Mouse (Mus musculus): ENCODE measurements at regions not wholly inside any gene's neighbourhood (a gene's known extent, or its start where the extent isn't known, plus 50 kb on each side); places are given as distances from the start of the nearest gene placed in this dataset.
A peak's percentile ranks its signal among the peaks of the same experiment; 100 is the strongest.

DNA sequence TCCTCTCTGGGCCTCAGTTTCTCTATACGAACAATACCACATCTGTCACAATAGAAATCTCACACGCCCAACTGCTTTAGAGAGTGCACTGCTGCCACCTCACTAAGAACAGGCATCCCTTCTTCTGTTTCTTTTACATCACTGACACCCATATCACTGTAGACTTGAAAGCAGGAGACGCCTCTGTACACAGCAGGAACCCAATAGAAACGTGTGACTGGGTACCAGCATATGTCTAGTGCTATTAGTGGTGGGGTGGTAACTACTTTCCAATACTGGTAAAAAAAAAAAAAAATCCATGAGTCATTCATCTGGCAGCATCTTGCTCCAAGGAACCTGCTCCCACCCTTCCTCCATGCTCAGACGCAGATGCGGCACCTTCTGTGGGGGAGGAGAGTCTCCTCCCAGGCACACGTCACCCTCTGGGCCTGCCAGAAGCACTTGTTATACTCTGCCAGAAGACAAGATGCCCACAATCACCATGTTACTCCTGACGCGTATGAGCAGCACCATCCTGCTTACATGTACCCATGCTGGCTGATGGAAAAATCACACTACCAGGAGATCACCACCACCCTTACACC, 151.3 kb upstream of the Plxna4 start:
- Histone ChIP-seq H3K4me3 (replicated peaks) (no peak overlapping the region), H3K4me1 (no peaks in the 10 kb centered on the region), H3K27ac (no peak overlapping the region), H3K9me3 (no peaks in the 10 kb centered on the region), H3K9ac (no peak overlapping the region), H3K36me3 (replicated peaks) (no peaks in the 10 kb centered on the region), H3K4me2 (no peak overlapping the region), H3K27me3 (no peaks in the 10 kb centered on the region)
- 90% methylated on average over 9 of the region's 9 CpGs for WGBS
- no peak for ATAC-seq (ENCODE audit: low FRiP score)

DNA sequence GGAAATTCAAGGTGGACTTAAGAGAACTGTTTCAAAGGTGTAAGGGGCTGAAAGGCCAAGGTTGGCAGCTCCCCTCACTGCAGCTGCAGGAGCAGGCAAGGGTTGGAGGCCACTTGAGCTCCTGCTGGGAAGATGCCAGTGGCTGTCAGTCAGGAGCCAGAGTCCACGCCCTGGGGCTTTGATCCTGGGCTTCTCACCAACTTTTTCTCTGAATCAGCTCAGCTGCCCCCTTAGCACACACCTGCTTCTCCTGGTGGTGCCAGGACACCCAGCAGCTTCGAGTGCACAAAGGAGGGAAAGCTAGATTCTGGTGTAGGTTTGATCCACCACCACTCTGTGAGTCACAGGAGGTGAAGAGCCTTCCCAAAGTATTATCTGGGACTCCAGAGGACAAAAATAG, 140.7 kb upstream of the Plxna4 start:
- WGBS, result 26% methylated on average over 2 of the region's 2 CpGs
- no peaks in the 10 kb centered on the region for H3K27me3 ChIP-seq
- no peak overlapping the region for H3K4me2 ChIP-seq
- ATAC-seq (ENCODE audit: low FRiP score), result no peak
- H3K36me3 ChIP-seq (replicated peaks), result no peaks in the 10 kb centered on the region
- H3K9ac ChIP-seq, result no peak overlapping the region
- H3K4me1 ChIP-seq, result peaks cover 3% of the 10 kb centered on the region; the same call in 1 of the 2 replicates
- H3K9me3 ChIP-seq, result no peaks in the 10 kb centered on the region
- H3K4me3 ChIP-seq (replicated peaks), result no peak overlapping the region
- H3K27ac ChIP-seq, result no peak overlapping the region

DNA sequence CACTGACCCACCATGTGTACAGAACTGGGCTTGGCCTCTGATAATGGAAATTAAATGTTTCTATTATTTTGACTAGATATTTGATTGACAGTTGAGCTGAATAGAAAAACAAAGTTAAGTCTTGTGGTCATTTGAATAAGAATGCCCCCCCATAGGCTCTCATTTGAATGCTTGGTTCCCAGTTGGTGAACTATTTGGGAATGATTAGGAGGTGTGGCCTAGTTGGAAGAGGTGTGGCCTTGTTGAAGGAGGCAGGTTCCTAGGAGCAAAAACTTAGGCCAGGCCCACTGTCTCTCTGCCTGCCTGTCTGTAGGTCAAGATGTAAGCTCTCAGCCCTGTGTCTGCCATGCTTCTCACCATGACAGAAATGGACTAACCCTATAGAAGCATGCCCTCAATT, 138.6 kb upstream of the Plxna4 start:
- H3K27me3 ChIP-seq, result no peaks in the 10 kb centered on the region
- no peaks in the 10 kb centered on the region for H3K36me3 ChIP-seq (replicated peaks)
- no peak for ATAC-seq (ENCODE audit: low FRiP score)
- no peak overlapping the region for H3K9ac ChIP-seq
- no peak overlapping the region for H3K27ac ChIP-seq
- no peak overlapping the region for H3K4me2 ChIP-seq
- H3K4me3 ChIP-seq (replicated peaks), result no peak overlapping the region
- H3K4me1 ChIP-seq, result peaks cover 3% of the 10 kb centered on the region; the same call in 1 of the 2 replicates
- H3K9me3 ChIP-seq, result no peaks in the 10 kb centered on the region

DNA sequence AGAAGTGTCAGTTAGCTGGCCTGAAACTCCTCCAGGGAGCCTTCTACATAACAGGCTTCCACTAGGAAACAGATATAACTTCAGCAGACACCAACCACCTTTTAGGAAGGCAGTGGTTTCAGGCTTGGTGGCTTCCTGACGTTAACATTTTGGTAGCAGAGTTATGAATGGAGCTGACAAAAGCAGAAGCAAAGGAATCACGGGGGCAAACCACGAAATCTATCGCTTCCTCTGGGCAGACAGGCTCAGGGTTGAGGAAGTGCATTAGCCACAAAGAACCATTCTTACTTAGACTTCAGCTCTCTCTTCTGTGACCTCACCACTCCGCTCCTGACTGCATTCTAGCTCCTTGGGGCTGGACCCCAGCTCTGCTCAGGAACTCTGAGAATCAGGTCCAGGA, 129.9 kb upstream of the Plxna4 start:
- Histone ChIP-seq H3K9me3 (no peaks in the 10 kb centered on the region), H3K36me3 (replicated peaks) (no peaks in the 10 kb centered on the region), H3K27me3 (no peaks in the 10 kb centered on the region), H3K27ac (no peak overlapping the region), H3K4me3 (replicated peaks) (no peak overlapping the region), H3K4me2 (no peak overlapping the region), H3K9ac (no peak overlapping the region), H3K4me1 (no peaks in the 10 kb centered on the region)
- WGBS, result 85% methylated on average over 5 of the region's 5 CpGs
- ATAC-seq (ENCODE audit: low FRiP score), result no peak

DNA sequence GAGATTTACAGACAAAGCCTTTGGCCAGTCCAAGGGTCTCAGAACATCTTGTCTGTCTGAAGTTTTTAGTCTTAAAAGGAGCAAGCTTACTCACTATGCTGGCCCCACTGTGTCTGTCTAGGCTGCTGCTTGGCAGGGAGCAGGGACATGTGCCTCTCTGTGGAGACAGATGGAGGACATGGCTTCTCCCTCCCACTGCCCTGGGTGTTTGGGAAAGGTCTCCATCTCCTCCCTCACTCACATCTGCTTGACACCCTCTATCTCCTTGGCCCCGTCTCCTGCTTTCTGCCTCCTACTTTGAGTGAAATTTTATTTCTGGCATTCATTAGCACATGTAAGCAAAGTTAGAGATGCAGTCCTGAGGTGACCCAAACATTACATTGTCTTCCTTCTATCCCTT, 127.1 kb upstream of the Plxna4 start:
- 91% methylated on average over 1 of the region's 1 CpGs for WGBS
- H3K27me3 ChIP-seq, result no peaks in the 10 kb centered on the region
- no peak overlapping the region for H3K4me2 ChIP-seq
- H3K4me3 ChIP-seq (replicated peaks), result no peak overlapping the region
- ATAC-seq (ENCODE audit: low FRiP score), result no peak
- no peaks in the 10 kb centered on the region for H3K9me3 ChIP-seq
- peaks cover 4% of the 10 kb centered on the region for H3K4me1 ChIP-seq
- H3K9ac ChIP-seq, result no peak overlapping the region
- no peak overlapping the region for H3K27ac ChIP-seq
- H3K36me3 ChIP-seq (replicated peaks), result no peaks in the 10 kb centered on the region

DNA sequence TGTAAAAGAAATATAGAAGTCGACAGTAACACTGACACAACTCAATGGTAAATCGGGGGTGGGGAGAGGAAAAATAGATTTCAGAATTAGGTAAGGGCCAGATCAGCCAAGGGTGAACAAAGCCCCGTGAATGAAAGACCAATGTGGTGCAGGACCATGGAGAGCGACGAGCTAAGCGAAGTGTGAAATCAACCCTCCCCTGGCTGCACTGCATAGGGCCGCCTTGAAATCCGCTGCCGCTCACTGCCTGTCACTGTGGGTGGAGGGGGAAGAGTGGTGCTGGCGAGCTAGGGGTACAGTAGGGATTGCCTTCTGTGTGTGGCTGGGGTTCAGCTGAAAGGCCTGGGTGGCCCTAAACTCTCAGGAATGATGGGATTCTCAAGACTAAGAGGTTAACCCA, 122.2 kb upstream of the Plxna4 start:
- H3K4me2 ChIP-seq, result no peak overlapping the region
- H3K27me3 ChIP-seq, result no peaks in the 10 kb centered on the region
- WGBS, result 6% methylated on average over 10 of the region's 10 CpGs
- ATAC-seq (ENCODE audit: low FRiP score), result peak; percentile 68; the same call in 1 of the 2 replicates
- peaks cover 10% of the 10 kb centered on the region for H3K4me1 ChIP-seq
- H3K9me3 ChIP-seq, result no peaks in the 10 kb centered on the region
- no peak overlapping the region for H3K27ac ChIP-seq
- no peak overlapping the region for H3K4me3 ChIP-seq (replicated peaks)
- H3K9ac ChIP-seq, result no peak overlapping the region
- no peaks in the 10 kb centered on the region for H3K36me3 ChIP-seq (replicated peaks)

DNA sequence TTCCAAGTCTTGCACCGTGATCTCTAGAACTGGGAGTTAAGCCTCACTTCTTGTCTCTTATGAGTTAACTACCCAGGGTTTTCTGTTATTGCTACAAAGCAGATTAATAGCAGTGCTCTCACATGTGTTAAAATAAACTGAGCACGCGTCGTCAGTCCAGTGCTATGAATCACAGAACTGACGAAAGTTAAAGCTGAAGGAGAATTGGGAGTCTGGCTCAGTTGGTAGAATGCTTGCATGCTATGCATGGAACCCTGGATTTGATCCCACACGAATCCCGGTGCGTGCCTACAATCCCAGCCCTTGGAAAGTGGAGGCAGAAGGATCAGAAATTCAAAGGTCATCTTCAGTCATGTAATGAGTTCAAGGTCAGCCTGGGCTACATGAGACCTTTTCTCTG, 121.6 kb upstream of the Plxna4 start:
- no peak overlapping the region for H3K27ac ChIP-seq

DNA sequence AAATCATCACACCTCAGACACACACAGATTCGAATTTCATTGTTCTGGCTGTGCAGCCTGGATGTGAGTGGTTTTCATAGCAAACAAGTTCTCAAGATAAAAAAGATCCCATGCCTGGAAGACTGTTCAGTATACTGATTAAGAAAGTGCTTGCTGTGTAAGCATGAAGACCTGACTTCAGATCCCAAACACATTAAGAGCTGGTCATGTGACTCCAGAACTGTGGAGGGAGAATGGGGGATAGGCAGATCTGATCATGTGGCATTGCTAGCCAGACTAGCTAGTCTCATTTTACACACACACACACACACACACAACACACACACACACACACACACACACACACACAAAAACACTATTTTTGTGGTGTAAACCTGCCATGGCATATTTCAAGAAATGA, 119.4 kb upstream of the Plxna4 start:
- H3K27ac ChIP-seq, result no peak overlapping the region
- H3K4me3 ChIP-seq (replicated peaks), result no peak overlapping the region
- no peaks in the 10 kb centered on the region for H3K9me3 ChIP-seq
- no peak for ATAC-seq (ENCODE audit: low FRiP score)
- H3K9ac ChIP-seq, result no peak overlapping the region
- H3K4me2 ChIP-seq, result no peak overlapping the region
- H3K36me3 ChIP-seq (replicated peaks), result no peaks in the 10 kb centered on the region
- WGBS, result 71% methylated on average over 1 of the region's 1 CpGs
- H3K4me1 ChIP-seq, result peaks cover 10% of the 10 kb centered on the region
- H3K27me3 ChIP-seq, result no peaks in the 10 kb centered on the region

More for the DNA sequence above, 121.6 kb upstream of the Plxna4 start:
- Histone ChIP-seq H3K4me3 (replicated peaks) (no peak overlapping the region), H3K4me2 (no peak overlapping the region), H3K27me3 (no peaks in the 10 kb centered on the region), H3K36me3 (replicated peaks) (no peaks in the 10 kb centered on the region), H3K4me1 (peaks cover 10% of the 10 kb centered on the region), H3K9ac (no peak overlapping the region), H3K9me3 (no peaks in the 10 kb centered on the region)
- no peak for ATAC-seq (ENCODE audit: low FRiP score)
- 87% methylated on average over 8 of the region's 8 CpGs for WGBS

DNA sequence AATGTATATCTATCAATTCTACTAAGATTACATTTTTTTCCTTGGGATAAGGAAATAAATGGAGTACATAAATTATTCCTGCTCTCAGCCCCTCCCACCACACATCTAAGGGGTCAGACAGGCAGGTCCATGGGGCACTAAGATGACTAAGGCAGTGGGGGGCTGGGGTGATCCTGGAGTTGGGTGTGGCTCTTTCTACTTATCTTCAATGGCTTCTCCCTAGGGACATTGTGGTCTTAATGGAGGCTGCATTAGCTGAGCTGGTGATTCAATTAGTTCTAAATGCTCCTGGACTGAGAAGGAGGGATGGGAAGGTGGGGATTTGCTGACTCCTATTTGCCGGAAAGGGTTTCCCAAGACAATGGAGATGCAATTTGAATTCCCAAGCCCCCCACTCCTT, 118.4 kb upstream of the Plxna4 start:
- no peaks in the 10 kb centered on the region for H3K9me3 ChIP-seq
- WGBS, result 6% methylated on average over 1 of the region's 1 CpGs
- no peak for ATAC-seq (ENCODE audit: low FRiP score)
- no peak overlapping the region for H3K4me3 ChIP-seq (replicated peaks)
- no peaks in the 10 kb centered on the region for H3K36me3 ChIP-seq (replicated peaks)
- H3K27me3 ChIP-seq, result no peaks in the 10 kb centered on the region
- H3K9ac ChIP-seq, result no peak overlapping the region
- H3K4me2 ChIP-seq, result no peak overlapping the region
- no peak overlapping the region for H3K27ac ChIP-seq
- peaks cover 10% of the 10 kb centered on the region for H3K4me1 ChIP-seq

DNA sequence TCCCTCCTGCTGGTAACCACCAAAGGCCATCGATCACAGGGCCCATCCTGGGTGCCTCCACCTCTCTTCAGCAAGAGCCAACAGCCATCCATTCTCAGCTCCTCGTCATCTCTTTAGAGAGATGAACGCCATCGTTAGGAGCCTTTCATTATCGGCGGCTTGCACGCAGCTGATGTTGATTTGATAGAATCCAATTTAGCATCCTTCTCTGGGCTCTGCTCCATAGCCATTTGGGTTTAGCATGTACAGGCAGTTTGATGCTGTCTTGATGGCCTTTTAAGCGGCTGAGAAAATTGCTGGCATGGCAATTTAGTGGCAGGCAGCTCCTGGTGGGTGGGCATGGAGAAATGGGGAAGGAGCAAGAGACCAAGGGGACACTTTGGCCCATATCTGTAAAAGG, 115.5 kb upstream of the Plxna4 start:
- no peak for ATAC-seq (ENCODE audit: low FRiP score)
- Histone ChIP-seq H3K9ac (no peak overlapping the region), H3K4me2 (no peak overlapping the region), H3K4me3 (replicated peaks) (no peak overlapping the region), H3K27ac (no peak overlapping the region), H3K27me3 (no peaks in the 10 kb centered on the region), H3K4me1 (0 out of 2 replicates have a peak, but pooled peaks cover 3% of the 10 kb centered on the region), H3K36me3 (replicated peaks) (no peaks in the 10 kb centered on the region), H3K9me3 (no peaks in the 10 kb centered on the region)
- WGBS, result 79% methylated on average over 8 of the region's 8 CpGs

DNA sequence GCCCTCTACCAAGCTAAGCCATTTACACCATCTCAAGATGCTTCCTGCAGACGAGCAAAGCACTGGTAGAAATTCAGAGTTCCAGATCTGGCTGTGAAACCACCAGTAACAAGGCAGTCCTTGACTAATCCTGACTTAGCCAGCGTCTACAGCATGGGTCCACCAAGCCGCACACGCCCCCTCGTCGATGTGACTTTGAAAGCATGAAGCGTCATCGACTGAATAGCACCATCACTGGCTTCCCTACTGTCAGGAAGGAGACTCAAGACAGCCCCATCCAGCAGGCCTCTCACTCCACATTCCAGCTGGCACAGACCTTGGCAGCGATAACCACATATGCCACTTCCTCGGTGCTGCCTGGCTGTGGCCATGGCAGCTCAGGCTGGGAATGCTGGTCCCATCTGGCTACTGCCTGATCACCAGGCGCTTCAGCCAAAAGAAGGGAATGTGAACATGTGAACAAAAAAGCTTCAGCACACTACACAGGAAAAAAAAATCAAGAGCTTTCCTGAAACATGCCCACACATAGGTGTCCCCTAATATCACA, 114.3 kb upstream of the Plxna4 start:
- H3K4me2 ChIP-seq, result no peak overlapping the region
- 91% methylated on average over 11 of the region's 11 CpGs for WGBS
- H3K4me1 ChIP-seq, result 0 out of 2 replicates have a peak, but pooled peaks cover 3% of the 10 kb centered on the region
- H3K4me3 ChIP-seq (replicated peaks), result no peak overlapping the region
- no peak for ATAC-seq (ENCODE audit: low FRiP score)
- no peaks in the 10 kb centered on the region for H3K36me3 ChIP-seq (replicated peaks)
- no peaks in the 10 kb centered on the region for H3K27me3 ChIP-seq
- no peak overlapping the region for H3K9ac ChIP-seq
- H3K27ac ChIP-seq, result no peak overlapping the region
- H3K9me3 ChIP-seq, result no peaks in the 10 kb centered on the region

DNA sequence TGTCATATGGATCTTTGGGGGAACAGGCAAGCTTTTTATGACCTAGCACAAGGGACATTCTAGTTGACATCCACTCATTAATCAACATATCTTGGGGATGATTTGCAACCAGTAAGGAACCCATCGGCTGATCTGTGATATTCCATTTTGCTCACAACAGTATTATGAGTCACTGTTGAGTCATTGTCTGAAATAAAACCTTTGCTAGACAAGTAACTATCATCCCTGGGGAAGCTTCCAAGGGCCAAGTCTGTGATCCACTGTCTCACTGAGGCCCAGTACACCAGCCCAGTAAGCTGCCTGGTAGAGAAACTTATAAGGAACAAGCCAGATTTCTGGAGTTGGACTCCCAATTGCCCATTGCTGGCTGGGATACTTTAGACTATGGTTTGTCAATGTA, 111.8 kb upstream of the Plxna4 start:
- Histone ChIP-seq H3K9me3 (no peaks in the 10 kb centered on the region), H3K4me1 (no peaks in the 10 kb centered on the region), H3K9ac (no peak overlapping the region), H3K4me3 (replicated peaks) (no peak overlapping the region), H3K4me2 (no peak overlapping the region), H3K36me3 (replicated peaks) (no peaks in the 10 kb centered on the region), H3K27ac (no peak overlapping the region), H3K27me3 (no peaks in the 10 kb centered on the region)
- no peak for ATAC-seq (ENCODE audit: low FRiP score)
- 100% methylated on average over 1 of the region's 1 CpGs for WGBS

DNA sequence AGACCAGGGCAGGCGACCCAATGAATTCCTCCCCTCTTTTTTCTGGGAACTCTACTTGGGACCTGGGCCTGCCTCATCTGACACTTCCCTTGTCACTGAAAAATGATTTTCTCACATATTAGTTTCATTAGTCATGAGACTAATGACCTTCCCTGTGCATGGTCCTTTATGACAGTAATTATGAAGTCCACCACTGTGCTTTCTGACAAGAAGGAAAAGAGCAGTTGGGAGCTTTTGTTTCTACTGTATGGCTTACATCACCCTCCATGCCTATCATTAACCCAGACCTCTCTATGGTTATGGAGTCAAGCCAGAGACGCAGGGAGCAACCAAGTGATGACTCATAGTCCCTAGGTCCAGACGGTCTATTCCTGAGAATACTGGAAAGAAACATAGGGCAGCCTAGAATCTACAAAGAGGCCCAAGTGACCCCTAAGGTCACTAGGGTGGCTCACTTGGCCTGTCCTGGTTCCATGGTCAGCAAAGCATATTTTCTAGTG, 109.8 kb upstream of the Plxna4 start:
- H3K4me1 ChIP-seq, result no peaks in the 10 kb centered on the region
- H3K9ac ChIP-seq, result no peak overlapping the region
- no peak overlapping the region for H3K4me2 ChIP-seq
- no peaks in the 10 kb centered on the region for H3K36me3 ChIP-seq (replicated peaks)
- no peaks in the 10 kb centered on the region for H3K27me3 ChIP-seq
- no peak for ATAC-seq (ENCODE audit: low FRiP score)
- WGBS, result 82% methylated on average over 3 of the region's 3 CpGs
- H3K9me3 ChIP-seq, result no peaks in the 10 kb centered on the region
- H3K27ac ChIP-seq, result no peak overlapping the region
- no peak overlapping the region for H3K4me3 ChIP-seq (replicated peaks)
